Mouse (Mus musculus) heart, adult 2 months (tissue): ENCODE data around the gene Jdp2.

ENCODE experiments used
- CTCF ChIP-seq: fragments of 200-600 bp; IDR thresholded peaks from 2 replicates; pipeline ENCODE4 v1.8.1; 2022; ENCODE audit warnings: antibody characterized with exemption, mild to moderate bottlenecking, moderate library complexity
- EP300 ChIP-seq: fragments of 200-500 bp; IDR thresholded peaks from 2 replicates; pipeline ENCODE4 v1.6.1; 2011; ENCODE audit warnings: low read depth, low read length, control low read depth; ENCODE audit not compliant: insufficient read depth
- POLR2A ChIP-seq: fragments of 200-500 bp; IDR thresholded peaks from 2 replicates; pipeline ENCODE4 v1.6.1; 2011; ENCODE audit warnings: mild to moderate bottlenecking, low read depth, low read length, control low read depth; ENCODE audit not compliant: insufficient read depth

GRCm38 (mm10) chr12:85673914-85674313 is 75.1 kb downstream of the Jdp2 start:
- no peak for TF ChIP-seq EP300
- TF ChIP-seq CTCF = no peak
- no peak for TF ChIP-seq POLR2A
